Mouse (Mus musculus) hindbrain, embryonic 16.5 days (tissue): ENCODE measurements around the gene Arvcf. TPM values are rescaled to one million over a fixed set of nuclear protein-coding genes. Genes with fewer than 3 reads are reported as not detected.

Experiments used
- microRNA counts: library from miRNA; unstranded; fragments of <30 nt; microRNA quantifications from one replicate; lab custom pipeline; 2016
- microRNA-seq: library from miRNA; unstranded; fragments of <30 nt; microRNA quantifications from one replicate; pipeline ENCODE4, GENCODE M21; 2017
- polyA plus RNA-seq: library from polyadenylated mRNA; unstranded; fragments of >200 nt; fragmentation: Nextera tagmentation; extraction: Ambion mirVana; gene quantifications from 2 replicates; pipeline ENCODE4 v1.2.1, GENCODE M21; 2015

The Arvcf gene
- polyA plus RNA-seq, 1 experiment from 2014 or later, result 68.3 TPM

MicroRNAs encoded within 50 kb of the gene (microRNA counts, 519-probe panel; counts per million panel counts)
- 2,648 counts per million, percentile 70 among the panel's probes with 10 or more counts for microRNA mmu-miR-185 (lab: Ali Mortazavi, UCI)

Small RNAs within 50 kb of the gene (microRNA-seq; reads per million reads assigned to microRNA genes)
- gene Gm26219, result not detected
- gene Mir185, result 611 reads per million, percentile 72 among the genes with 10 or more reads in this experiment

Other genes starting within 250 kb of the Arvcf start
- gene Rtn4r, start 220.5 kb upstream of the Arvcf start, polyA plus RNA-seq, result 15.6 and 24.3 TPM in 2 replicates
- gene Ccdc188, start 130.3 kb upstream of the Arvcf start, polyA plus RNA-seq, result 0.11 TPM in 1 of 2 replicates, not detected in the other
- 8.0 and 14.6 TPM in 2 replicates for gene Zdhhc8, start 113.0 kb upstream of the Arvcf start, polyA plus RNA-seq
- gene Trmt2a, start 99.5 kb upstream of the Arvcf start, polyA plus RNA-seq, result 100 and 105 TPM in 2 replicates
- 362 and 365 TPM in 2 replicates for gene Ranbp1, start 99.5 kb upstream of the Arvcf start, polyA plus RNA-seq
- gene Gm49776, start 89.9 kb upstream of the Arvcf start, polyA plus RNA-seq, result 1.3 TPM in 1 of 2 replicates, not detected in the other
- 25.7 and 28.3 TPM in 2 replicates for gene Dgcr8, start 58.9 kb upstream of the Arvcf start, polyA plus RNA-seq
- 101 and 112 TPM in 2 replicates for gene Tango2, start 79 bp upstream of the Arvcf start, polyA plus RNA-seq
- 37.5 and 40.6 TPM in 2 replicates for gene Txnrd2, start 78.2 kb downstream of the Arvcf start, polyA plus RNA-seq
- 119 and 123 TPM in 2 replicates for gene Comt, start 78.7 kb downstream of the Arvcf start, polyA plus RNA-seq
- gene Gnb1l, start 150.5 kb downstream of the Arvcf start, polyA plus RNA-seq, result 16.4 and 19.3 TPM in 2 replicates
- 3.2 and 3.6 TPM in 2 replicates for gene Rtl10, start 150.7 kb downstream of the Arvcf start, polyA plus RNA-seq
- 0.89 and 0.90 TPM in 2 replicates for gene Tbx1, start 242.5 kb downstream of the Arvcf start, polyA plus RNA-seq